Mouse (Mus musculus) heart, embryonic 14.5 days (tissue): ENCODE measurements around the gene Arhgef2. TPM values are rescaled to one million over a fixed set of nuclear protein-coding genes. Genes with fewer than 3 reads are reported as not detected.
"Not testable (repeated sequence)": the region's sequence is repeated elsewhere in the genome, so short reads cannot be mapped to it uniquely, and the experiment has no call there.

ENCODE experiments used
- ATAC-seq: fragments of 200-750 bp; cut with Nextera tagmentation; 2 replicates; pipeline ENCODE4 v1.8.0; 2017; ENCODE audit warnings: low read depth, moderate TSS enrichment; ENCODE audit not compliant: insufficient number of reproducible peaks, insufficient read depth, low FRiP score
- H3K27ac ChIP-seq, 2 experiments: fragments of 200-500 bp in 1 of 2; fragments of 300-500 bp in 1 of 2; sonication (generic) in 1 of 2; replicated peaks in 1 of 2; 2 replicates each; pipeline ENCODE4 v1.5.1; 2012 to 2014; ENCODE audit warnings: low read depth in 2 of 2, low read length in 2 of 2, control low read depth in 1 of 2, mild to moderate bottlenecking in 1 of 2, mixed read lengths in 1 of 2; ENCODE audit not compliant: control insufficient read depth in 1 of 2, insufficient read depth in 1 of 2
- H3K27me3 ChIP-seq: fragments of 300-500 bp; sonication (generic); 2 replicates; pipeline ENCODE4 v1.6.1; 2014; ENCODE audit warnings: mild to moderate bottlenecking, low read length, control low read depth; ENCODE audit not compliant: control insufficient read depth, insufficient read depth
- H3K36me3 ChIP-seq: fragments of 300-500 bp; sonication (generic); 2 replicates; pipeline ENCODE4 v1.6.1; 2014; ENCODE audit warnings: mild to moderate bottlenecking, control low read depth, low read length, mixed read lengths; ENCODE audit not compliant: control insufficient read depth, insufficient read depth
- H3K4me1 ChIP-seq, 2 experiments: fragments of 200-500 bp in 1 of 2; fragments of 300-500 bp in 1 of 2; sonication (generic) in 1 of 2; 2 replicates each; pipeline ENCODE4 v1.6.1; 2012 to 2014; ENCODE audit warnings: low read length in 2 of 2, control low read depth in 1 of 2, mixed read lengths in 1 of 2; ENCODE audit not compliant: control insufficient read depth in 2 of 2, insufficient read depth in 2 of 2
- H3K4me2 ChIP-seq: fragments of 300-500 bp; sonication (generic); 2 replicates; pipeline ENCODE4 v1.6.1; 2014; ENCODE audit warnings: mild to moderate bottlenecking, low read length
- H3K4me3 ChIP-seq, 2 experiments: fragments of 200-500 bp in 1 of 2; fragments of 300-500 bp in 1 of 2; sonication (generic) in 1 of 2; 2 replicates each; pipeline ENCODE4 v1.5.1; 2012 to 2014; ENCODE audit warnings: low read length in 2 of 2, mild to moderate bottlenecking in 2 of 2, control low read depth in 1 of 2, low read depth in 1 of 2, moderate library complexity in 1 of 2; ENCODE audit not compliant: control insufficient read depth in 1 of 2, insufficient read depth in 1 of 2
- H3K9ac ChIP-seq: fragments of 300-500 bp; sonication (generic); 2 replicates; pipeline ENCODE4 v1.6.1; 2014; ENCODE audit warnings: mild to moderate bottlenecking, low read length
- H3K9me3 ChIP-seq: fragments of 300-500 bp; sonication (generic); 2 replicates; pipeline ENCODE4 v1.6.1; 2016; ENCODE audit warnings: low read length, control low read depth; ENCODE audit not compliant: control insufficient read depth
- WGBS: fragments of 180-500 bp; shearing (Covaris S2); extraction: QIAGEN DNeasy Blood & Tissue Kit; methylation state at CpG from one replicate; pipeline ENCODE4 v1.1.7; 2014; 5-methylcytosine and 5-hydroxymethylcytosine counted together
- polyA plus RNA-seq: library from polyadenylated mRNA; unstranded; fragments of >200 nt; fragmentation: Nextera tagmentation; extraction: Ambion mirVana; gene quantifications from 2 replicates; pipeline ENCODE4 v1.2.1, GENCODE M21; 2014

The Arhgef2 gene
- polyA plus RNA-seq, 1 experiment from 2014 or later, result 94.2 TPM

DNA sequence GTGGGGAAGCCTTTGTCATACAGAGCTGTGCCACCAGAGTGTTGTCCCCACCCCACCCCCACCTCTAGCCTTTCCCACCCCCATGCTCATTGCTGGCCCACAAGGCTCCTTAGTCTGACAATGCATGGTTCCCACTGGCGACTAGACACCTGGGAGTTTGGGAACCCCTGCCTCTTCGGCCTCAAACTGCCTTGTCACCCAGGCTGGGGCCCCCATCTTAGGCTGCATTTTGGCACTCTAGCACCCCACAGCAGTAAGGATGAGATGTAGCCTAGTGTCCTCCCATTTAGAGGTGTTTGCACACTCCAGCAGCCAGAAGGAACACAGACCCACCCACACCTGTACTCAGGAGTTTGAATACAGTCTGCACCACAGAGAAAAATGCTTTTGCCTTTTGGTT is 32.0 kb upstream of the Arhgef2 start:
- H3K4me1 ChIP-seq, result peaks cover 0 to 1% of the 10 kb centered on the region in 2 experiments; a peak in 2 of 4 replicates
- H3K9me3 ChIP-seq, result no peaks in the 10 kb centered on the region
- H3K36me3 ChIP-seq, result peaks cover 13% of the 10 kb centered on the region
- H3K4me3 ChIP-seq, result no peak overlapping the region
- ATAC-seq, result no peak
- no peaks in the 10 kb centered on the region for H3K27me3 ChIP-seq
- H3K27ac ChIP-seq, result no peak overlapping the region
- no peak overlapping the region for H3K4me2 ChIP-seq
- no peak overlapping the region for H3K9ac ChIP-seq
- WGBS, result 78% methylated on average over 2 of the region's 2 CpGs

GRCm38 (mm10) chr3:88575540-88575939 is 30.2 kb upstream of the Arhgef2 start, which contains the start of gene Ssr2:
Gene Ssr2, plus strand, starts transcription at chr3:88575876.
- 88% methylated on average over 3 of the region's 3 CpGs for WGBS
- H3K27me3 ChIP-seq, result no peaks in the 10 kb centered on the region
- H3K9ac ChIP-seq, result no peak within 1 kb of the TSS
- ATAC-seq, result no peak
- no peak within 1 kb of the TSS for H3K4me2 ChIP-seq
- peaks cover 0 to 12% of the 10 kb centered on the region in 2 experiments; a peak in 2 of 4 replicates for H3K4me1 ChIP-seq
- H3K27ac ChIP-seq, result no peak within 1 kb of the TSS
- H3K4me3 ChIP-seq, result no peak within 1 kb of the TSS
- H3K36me3 ChIP-seq, result no peaks in the 10 kb centered on the region
- H3K9me3 ChIP-seq, result no peaks in the 10 kb centered on the region

- 73% methylated on average over 5 of the region's 5 CpGs for WGBS
- ATAC-seq, H3K4me2 ChIP-seq, H3K4me3 ChIP-seq, H3K27ac ChIP-seq, H3K27me3 ChIP-seq, H3K9ac ChIP-seq, H3K9me3 ChIP-seq: not testable (repeated sequence)
- H3K36me3 ChIP-seq, result peaks cover 22% of the 10 kb centered on the region
- peaks cover 0 to 12% of the 10 kb centered on the region in 2 experiments; a peak in 2 of 4 replicates for H3K4me1 ChIP-seq
Measured at GRCm38 (mm10) chr3:88577846-88578245, 27.9 kb upstream of the Arhgef2 start.

GRCm38 (mm10) chr3:88578498-88579424 is 27.0 kb upstream of the Arhgef2 start:
- peak overlapping the region; percentile 93 for H3K9ac ChIP-seq
- 43% methylated on average over 8 of the region's 8 CpGs for WGBS

GRCm38 (mm10) chr3:88579454-88580117 is 26.2 kb upstream of the Arhgef2 start:
- Histone ChIP-seq H3K27me3 (no peaks in the 10 kb centered on the region), H3K4me2 (peak overlapping the region; percentile 85), H3K9me3 (no peaks in the 10 kb centered on the region), H3K9ac (peak overlapping the region; percentile 93), H3K36me3 (peaks cover 33% of the 10 kb centered on the region), H3K4me3 (peak overlapping the region; percentile 95 to 98), H3K27ac (peak overlapping the region; percentile 59 to 65), H3K4me1 (peaks cover 0 to 12% of the 10 kb centered on the region in 2 experiments; a peak in 2 of 4 replicates)
- WGBS, result under 1% methylated on average over 34 of the region's 34 CpGs
- ATAC-seq, result peak; percentile 64

More at GRCm38 (mm10) chr3:88578498-88579424, 27.0 kb upstream of the Arhgef2 start:
- ATAC-seq, result no peak
- no peaks in the 10 kb centered on the region for H3K9me3 ChIP-seq
- peaks cover 0 to 12% of the 10 kb centered on the region in 2 experiments; a peak in 2 of 4 replicates for H3K4me1 ChIP-seq
- H3K4me3 ChIP-seq, result peak overlapping the region; percentile 95 to 98; a peak in 3 of 4 replicates
- no peaks in the 10 kb centered on the region for H3K27me3 ChIP-seq
- H3K27ac ChIP-seq, result no peak overlapping the region; a peak in 1 of 4 replicates
- H3K4me2 ChIP-seq, result peak overlapping the region; percentile 85
- peaks cover 31% of the 10 kb centered on the region for H3K36me3 ChIP-seq

- no peak overlapping the region for H3K4me2 ChIP-seq
- no peak overlapping the region for H3K27ac ChIP-seq
- peaks cover 69% of the 10 kb centered on the region for H3K36me3 ChIP-seq
- 90% methylated on average over 6 of the region's 6 CpGs for WGBS
- H3K9ac ChIP-seq, result no peak overlapping the region
- H3K4me3 ChIP-seq, result no peak overlapping the region
- ATAC-seq, result no peak
- H3K4me1 ChIP-seq, result peaks cover 4 to 5% of the 10 kb centered on the region in 2 experiments; a peak in 3 of 4 replicates
- no peaks in the 10 kb centered on the region for H3K27me3 ChIP-seq
- no peaks in the 10 kb centered on the region for H3K9me3 ChIP-seq
Measured at GRCm38 (mm10) chr3:88585769-88586168, 20.0 kb upstream of the Arhgef2 start.

GRCm38 (mm10) chr3:88586640-88587039 is 19.1 kb upstream of the Arhgef2 start:
- Histone ChIP-seq H3K4me2 (no peak overlapping the region), H3K27me3 (no peaks in the 10 kb centered on the region), H3K4me1 (peaks cover 7 to 12% of the 10 kb centered on the region in 2 experiments), H3K27ac (no peak overlapping the region), H3K4me3 (no peak overlapping the region), H3K9me3 (no peaks in the 10 kb centered on the region), H3K36me3 (peaks cover 60% of the 10 kb centered on the region), H3K9ac (no peak overlapping the region)
- WGBS, result 93% methylated on average over 5 of the region's 5 CpGs
- ATAC-seq, result no peak
